Mouse (Mus musculus): ENCODE results near the gene Trap1.

DNA sequence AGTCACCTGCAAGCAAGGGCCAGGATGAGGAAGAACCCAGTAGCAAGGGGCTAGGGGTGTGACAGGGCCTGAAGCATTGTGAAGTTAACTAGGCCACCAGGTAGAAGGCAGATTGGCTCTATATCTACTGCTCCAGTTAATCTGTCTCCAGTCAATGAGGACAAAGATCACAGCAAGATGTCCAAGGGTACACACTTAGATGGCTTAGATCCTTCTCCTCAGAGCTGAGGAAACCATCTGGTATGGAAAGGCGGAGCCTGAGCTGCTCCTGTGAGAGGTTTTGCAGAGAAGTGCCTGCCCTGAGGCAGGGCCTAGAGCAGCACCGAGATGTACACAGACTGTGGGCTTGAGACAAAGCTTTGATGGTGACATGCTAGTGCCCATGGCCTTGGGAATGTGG, 33.5 kb downstream of the Trap1 start:
- TF ChIP-seq EP300 (IDR thresholded peaks at IDR 0.05; ENCODE audit: insufficient read depth, low read depth, low read length) = no peak
- no peak for TF ChIP-seq CTCF (IDR thresholded peaks at IDR 0.05)

Data from heart, adult 2 months (tissue).